Mouse (Mus musculus): ENCODE measurements around the gene Faf1. TPM values are rescaled to one million over a fixed set of nuclear protein-coding genes. Genes with fewer than 3 reads are reported as not detected.

The Faf1 gene
- polyA plus RNA-seq, 1 experiment, result 58.8 TPM

GRCm38 (mm10) chr4:109884333-109884732 lies 207.9 kb downstream of the Faf1 start:
- no peak overlapping the region for H3K27ac ChIP-seq (ENCODE audit: insufficient read depth, low read length)
- no peaks in the 10 kb centered on the region for H3K4me1 ChIP-seq (ENCODE audit: control insufficient read depth, insufficient read depth, low read length)

GRCm38 (mm10) chr4:109887856-109888357 lies 211.5 kb downstream of the Faf1 start:
- no peak for TF ChIP-seq POLR2A (IDR thresholded peaks at IDR 0.05; ENCODE audit: low read depth, low read length)
- TF ChIP-seq CTCF (IDR thresholded peaks at IDR 0.05; ENCODE audit: borderline replicate concordance, insufficient read depth, low read length), result no peak
- H3K27ac ChIP-seq (ENCODE audit: insufficient read depth, low read length), result no peak overlapping the region
- H3K4me1 ChIP-seq (ENCODE audit: control insufficient read depth, insufficient read depth, low read length), result no peaks in the 10 kb centered on the region
- no peak overlapping the region for H3K4me3 ChIP-seq (ENCODE audit: insufficient read depth, low read length)

More at GRCm38 (mm10) chr4:109884333-109884732, 207.9 kb downstream of the Faf1 start:
- no peak for TF ChIP-seq CTCF (IDR thresholded peaks at IDR 0.05; ENCODE audit: borderline replicate concordance, insufficient read depth, low read length)
- no peak for TF ChIP-seq POLR2A (IDR thresholded peaks at IDR 0.05; ENCODE audit: low read depth, low read length)
- no peak overlapping the region for H3K4me3 ChIP-seq (ENCODE audit: insufficient read depth, low read length)

DNA sequence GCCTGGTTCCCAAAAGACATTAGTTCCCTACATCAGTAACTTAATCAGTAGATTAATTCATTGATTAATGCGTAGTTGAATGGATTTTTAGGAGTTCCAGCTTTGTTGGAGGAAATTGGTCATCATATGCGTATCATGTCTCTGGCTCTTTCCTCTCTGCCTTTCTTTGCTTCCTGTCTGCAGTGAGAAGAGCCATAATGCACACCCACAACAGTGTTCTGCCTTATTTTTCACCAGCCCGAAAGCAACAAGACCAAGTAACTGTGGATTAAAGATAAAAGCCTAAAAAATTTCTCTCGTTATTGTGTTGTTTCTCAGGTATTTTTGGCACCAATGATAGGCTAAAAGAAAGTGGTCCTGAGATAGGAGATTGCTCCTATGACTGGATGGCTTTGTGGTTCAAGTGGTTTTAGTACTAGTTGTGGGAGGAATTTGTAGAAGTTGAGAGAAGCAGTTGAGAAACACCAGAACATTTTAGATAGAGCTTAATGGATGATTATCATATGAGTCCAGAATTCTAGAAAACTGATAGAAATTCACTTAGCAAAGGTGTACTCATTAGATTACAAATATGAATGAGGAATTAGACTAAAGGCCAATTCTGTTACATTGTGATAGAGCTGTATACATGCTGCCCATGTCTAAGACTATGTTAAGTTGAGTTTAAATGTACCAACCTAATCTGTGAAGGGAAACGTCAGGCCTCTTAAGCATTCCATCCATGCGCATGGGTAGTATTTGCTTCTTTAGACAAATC lies 221.6 kb downstream of the Faf1 start:
- Histone ChIP-seq H3K4me1 (ENCODE audit: control insufficient read depth, insufficient read depth, low read length) (no peaks in the 10 kb centered on the region), H3K4me3 (ENCODE audit: insufficient read depth, low read length) (no peak overlapping the region), H3K27ac (ENCODE audit: insufficient read depth, low read length) (no peak overlapping the region)
- TF ChIP-seq POLR2A (IDR thresholded peaks at IDR 0.05; ENCODE audit: low read depth, low read length), result no peak
- TF ChIP-seq CTCF (IDR thresholded peaks at IDR 0.05; ENCODE audit: borderline replicate concordance, insufficient read depth, low read length), result no peak

DNA sequence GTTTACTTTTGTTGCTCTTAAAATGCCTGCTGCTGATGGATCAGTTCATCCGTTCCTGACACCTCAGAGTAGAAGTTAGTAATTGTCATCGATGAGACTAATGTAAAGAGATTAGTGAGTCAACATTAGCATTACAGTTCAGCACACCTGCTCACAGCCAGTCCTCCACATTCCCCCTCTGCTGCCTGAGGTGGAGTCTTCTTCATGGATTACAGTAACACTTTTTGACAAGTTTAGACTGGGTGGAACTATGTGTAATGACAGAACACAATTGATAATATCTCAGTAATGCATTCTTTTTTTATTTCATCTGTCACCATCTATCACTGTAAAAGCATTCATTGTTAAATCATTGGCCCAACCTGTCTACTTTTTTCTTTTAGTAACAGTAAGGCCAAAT lies 224.7 kb downstream of the Faf1 start:
- Histone ChIP-seq H3K4me3 (ENCODE audit: insufficient read depth, low read length) (no peak overlapping the region), H3K27ac (ENCODE audit: insufficient read depth, low read length) (no peak overlapping the region), H3K4me1 (ENCODE audit: control insufficient read depth, insufficient read depth, low read length) (no peaks in the 10 kb centered on the region)
- no peak for TF ChIP-seq POLR2A (IDR thresholded peaks at IDR 0.05; ENCODE audit: low read depth, low read length)
- TF ChIP-seq CTCF (IDR thresholded peaks at IDR 0.05; ENCODE audit: borderline replicate concordance, insufficient read depth, low read length), result no peak

- TF ChIP-seq POLR2A (IDR thresholded peaks at IDR 0.05; ENCODE audit: low read depth, low read length), result no peak
- no peak for TF ChIP-seq CTCF (IDR thresholded peaks at IDR 0.05; ENCODE audit: borderline replicate concordance, insufficient read depth, low read length)
- H3K4me3 ChIP-seq (ENCODE audit: insufficient read depth, low read length), result no peak overlapping the region
- H3K4me1 ChIP-seq (ENCODE audit: control insufficient read depth, insufficient read depth, low read length), result no peaks in the 10 kb centered on the region
- H3K27ac ChIP-seq (ENCODE audit: insufficient read depth, low read length), result no peak overlapping the region
Observed at GRCm38 (mm10) chr4:109904487-109904886, 228.1 kb downstream of the Faf1 start.

GRCm38 (mm10) chr4:109929058-109929457 lies 252.7 kb downstream of the Faf1 start:
- no peak for TF ChIP-seq CTCF (IDR thresholded peaks at IDR 0.05; ENCODE audit: borderline replicate concordance, insufficient read depth, low read length)
- no peak for TF ChIP-seq POLR2A (IDR thresholded peaks at IDR 0.05; ENCODE audit: low read depth, low read length)
- no peak overlapping the region for H3K27ac ChIP-seq (ENCODE audit: insufficient read depth, low read length)
- H3K4me3 ChIP-seq (ENCODE audit: insufficient read depth, low read length), result no peak overlapping the region
- no peaks in the 10 kb centered on the region for H3K4me1 ChIP-seq (ENCODE audit: control insufficient read depth, insufficient read depth, low read length)

- Histone ChIP-seq H3K4me3 (ENCODE audit: insufficient read depth, low read length) (no peak overlapping the region), H3K4me1 (ENCODE audit: control insufficient read depth, insufficient read depth, low read length) (no peaks in the 10 kb centered on the region)
Observed at GRCm38 (mm10) chr4:109930445-109930844, 254.1 kb downstream of the Faf1 start.

DNA sequence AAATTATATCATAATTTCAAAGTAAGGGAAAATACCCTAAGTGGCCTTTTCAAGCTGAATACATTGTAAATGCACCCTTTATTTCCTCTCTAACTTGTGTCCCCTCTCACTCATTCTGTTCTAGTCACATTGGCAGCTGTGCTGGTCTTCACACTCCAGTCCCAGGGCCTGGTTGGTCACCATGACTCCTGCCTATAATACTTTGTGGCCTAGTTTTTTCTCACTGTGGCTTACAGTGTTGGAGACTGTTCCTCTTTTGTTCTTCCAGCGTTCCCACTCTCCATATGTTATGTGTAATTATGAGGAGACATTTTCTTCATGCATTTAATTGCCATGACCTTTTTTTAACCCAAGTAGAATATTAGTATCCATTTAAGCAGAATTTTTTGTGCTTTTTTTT lies 254.5 kb downstream of the Faf1 start:
- TF ChIP-seq POLR2A (IDR thresholded peaks at IDR 0.05; ENCODE audit: low read depth, low read length), result no peak
- no peak for TF ChIP-seq CTCF (IDR thresholded peaks at IDR 0.05; ENCODE audit: borderline replicate concordance, insufficient read depth, low read length)
- H3K4me3 ChIP-seq (ENCODE audit: insufficient read depth, low read length), result no peak overlapping the region
- H3K4me1 ChIP-seq (ENCODE audit: control insufficient read depth, insufficient read depth, low read length), result no peaks in the 10 kb centered on the region
- H3K27ac ChIP-seq (ENCODE audit: insufficient read depth, low read length), result no peak overlapping the region

More at GRCm38 (mm10) chr4:109930445-109930844, 254.1 kb downstream of the Faf1 start:
- no peak overlapping the region for H3K27ac ChIP-seq (ENCODE audit: insufficient read depth, low read length)
- no peak for TF ChIP-seq POLR2A (IDR thresholded peaks at IDR 0.05; ENCODE audit: low read depth, low read length)
- no peak for TF ChIP-seq CTCF (IDR thresholded peaks at IDR 0.05; ENCODE audit: borderline replicate concordance, insufficient read depth, low read length)

- Histone ChIP-seq H3K4me1 (ENCODE audit: control insufficient read depth, insufficient read depth, low read length) (no peaks in the 10 kb centered on the region), H3K4me3 (ENCODE audit: insufficient read depth, low read length) (no peak overlapping the region), H3K27ac (ENCODE audit: insufficient read depth, low read length) (no peak overlapping the region)
- TF ChIP-seq CTCF (IDR thresholded peaks at IDR 0.05; ENCODE audit: borderline replicate concordance, insufficient read depth, low read length) (no peak), POLR2A (IDR thresholded peaks at IDR 0.05; ENCODE audit: low read depth, low read length) (no peak)
Observed at GRCm38 (mm10) chr4:109936557-109936956, 260.2 kb downstream of the Faf1 start.

DNA sequence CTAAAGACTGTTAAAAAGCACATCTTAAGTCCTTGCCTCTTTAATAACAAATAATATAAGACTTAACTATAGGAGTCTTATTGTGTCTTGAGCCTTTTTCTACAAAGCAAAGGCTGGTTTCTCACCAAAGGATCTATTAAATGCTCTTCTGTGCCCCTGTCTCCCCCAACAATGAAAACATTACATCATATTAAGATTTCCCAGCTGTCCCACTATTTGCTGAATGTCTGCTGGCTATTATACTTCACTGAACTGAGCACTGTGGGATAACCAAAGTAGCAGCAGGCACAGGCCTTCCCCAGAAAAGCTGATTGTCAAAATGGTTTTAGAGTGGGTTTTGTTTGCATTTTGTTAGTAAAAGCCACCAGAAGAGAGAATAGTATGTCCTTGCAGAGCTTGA lies 262.9 kb downstream of the Faf1 start:
- Histone ChIP-seq H3K4me1 (ENCODE audit: control insufficient read depth, insufficient read depth, low read length) (no peaks in the 10 kb centered on the region), H3K27ac (ENCODE audit: insufficient read depth, low read length) (no peak overlapping the region), H3K4me3 (ENCODE audit: insufficient read depth, low read length) (no peak overlapping the region)
- no peak for TF ChIP-seq POLR2A (IDR thresholded peaks at IDR 0.05; ENCODE audit: low read depth, low read length)
- no peak for TF ChIP-seq CTCF (IDR thresholded peaks at IDR 0.05; ENCODE audit: borderline replicate concordance, insufficient read depth, low read length)

Measured in embryonic fibroblast, embryonic 13.5 days (primary cell).